Mouse (Mus musculus) ZHBTc4 (cell line): ENCODE measurements around the gene Olfr155.

Source experiments
- DNase-seq: peaks from one replicate; pipeline ENCODE4 v3.0.0-alpha.2; 2011; ENCODE audit warnings: low read depth, low spot score

Olfr155 gene

DNA sequence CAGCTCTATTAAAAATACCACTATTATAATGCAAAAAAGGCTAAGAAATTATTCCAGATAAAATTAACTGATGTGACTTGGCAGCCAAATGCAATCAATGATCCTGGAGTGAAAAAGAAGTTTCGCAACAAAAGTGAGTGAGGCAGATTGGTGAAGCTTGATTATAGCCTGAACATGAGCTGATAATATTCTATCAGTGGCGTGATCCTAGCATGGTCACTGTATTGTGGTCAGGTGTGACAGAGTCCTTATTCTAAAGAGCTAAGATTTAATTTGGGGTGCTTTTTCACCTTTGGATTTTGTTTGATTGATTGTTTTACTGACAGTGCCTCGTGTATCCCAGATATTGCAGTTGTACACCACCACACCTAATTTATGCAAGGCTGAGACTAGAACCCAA lies 39.9 kb downstream of the Olfr155 start:
- no peak for DNase-seq

DNA sequence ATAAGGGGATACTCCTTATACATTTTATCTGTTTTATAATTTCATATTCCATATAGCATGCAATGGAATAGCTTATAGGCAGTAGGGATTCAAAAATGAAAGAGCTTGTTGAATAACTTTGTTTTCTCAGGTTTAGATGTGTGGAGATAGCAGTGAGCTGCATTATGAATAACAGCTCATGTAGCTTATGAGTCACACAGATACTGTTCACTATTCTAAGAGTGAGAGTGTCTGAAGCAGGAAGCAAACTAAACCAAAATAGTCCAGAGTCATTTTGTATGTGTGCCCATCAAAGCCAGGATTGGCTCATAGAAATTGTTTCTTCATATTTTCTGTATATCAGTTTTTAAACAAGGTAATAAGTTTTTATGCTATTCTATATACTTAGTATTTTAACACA lies 45.8 kb downstream of the Olfr155 start:
- no peak for DNase-seq

DNA sequence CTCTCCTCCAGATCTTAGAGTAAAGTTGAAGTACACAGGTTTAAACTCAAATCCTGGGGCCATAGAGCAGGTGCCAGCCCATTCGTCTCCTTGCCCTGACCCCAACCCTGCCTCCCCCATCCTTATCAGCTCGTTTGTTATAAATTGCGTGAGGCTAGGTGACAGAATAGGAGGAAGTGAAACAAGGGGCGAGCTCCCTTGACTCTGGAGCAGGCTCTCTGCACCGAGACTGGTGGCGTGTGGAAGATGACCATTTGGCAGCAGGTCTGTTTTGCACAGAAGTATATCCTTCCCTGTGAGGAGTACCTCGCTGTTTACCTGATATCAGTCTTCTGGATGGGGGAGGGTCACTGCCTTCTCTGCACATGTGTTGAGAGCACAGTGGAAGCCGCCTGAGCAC lies 47.8 kb downstream of the Olfr155 start:
- DNase-seq, result no peak

DNA sequence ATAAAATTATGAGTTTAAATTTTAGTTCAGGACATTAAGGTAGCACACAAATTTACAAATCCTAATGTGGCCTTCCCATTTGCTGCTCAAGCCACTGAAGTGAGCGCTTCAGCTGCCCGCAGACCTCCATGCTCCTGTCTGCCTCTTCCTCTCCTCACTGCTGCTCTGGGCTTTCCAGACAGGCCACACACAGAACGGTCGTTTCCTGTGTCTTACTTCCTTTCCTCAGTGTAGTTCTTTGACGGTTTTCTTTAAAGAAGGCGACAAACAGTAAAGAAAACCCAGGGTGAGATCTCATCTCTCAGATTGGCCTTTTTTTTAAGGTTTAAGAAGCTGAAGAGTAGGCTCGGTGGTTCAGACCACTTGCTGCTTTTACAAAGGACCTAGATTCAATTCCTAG lies 52.3 kb downstream of the Olfr155 start:
- no peak for DNase-seq

DNA sequence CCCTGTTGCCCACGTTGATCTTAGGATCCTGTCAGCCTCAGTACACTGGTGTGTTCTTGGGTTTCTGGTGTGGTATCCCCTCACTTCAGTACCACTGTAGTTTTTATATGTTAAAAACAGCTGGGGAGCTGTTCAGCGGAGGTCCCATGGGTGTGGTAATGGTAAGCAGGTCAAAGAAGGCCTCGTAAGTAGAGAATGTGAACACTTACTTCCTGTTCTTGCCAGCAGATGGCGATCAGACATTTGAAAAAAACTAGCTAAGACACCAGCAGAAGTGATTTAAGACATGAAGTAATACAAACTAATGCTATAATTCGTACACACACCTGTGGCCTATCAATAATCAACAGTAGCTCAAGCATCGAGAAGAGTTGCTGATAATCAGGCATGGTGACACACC lies 55.1 kb downstream of the Olfr155 start:
- peak; percentile 75 for DNase-seq
